Mouse (Mus musculus) neural tube, embryonic 12.5 days (tissue): Measurements from ENCODE around the gene Yme1l1. TPM values are rescaled to one million over a fixed set of nuclear protein-coding genes. Genes with fewer than 3 reads are reported as not detected.
A peak's percentile ranks its signal among the peaks of the same experiment; 100 is the strongest.

Source experiments
- ATAC-seq: fragments of 200-750 bp; cut with Nextera tagmentation; 2 replicates; pipeline ENCODE4 v1.8.0; 2017; ENCODE audit warnings: low read depth, mild to moderate bottlenecking, moderate TSS enrichment, moderate library complexity; ENCODE audit not compliant: low FRiP score
- H3K27ac ChIP-seq: fragments of 300-500 bp; sonication (generic); 2 replicates; pipeline ENCODE4 v1.5.1; 2016
- H3K27me3 ChIP-seq: fragments of 300-500 bp; sonication (generic); replicated peaks from 2 replicates; pipeline ENCODE4 v1.6.1; 2016; ENCODE audit warnings: mild to moderate bottlenecking
- H3K36me3 ChIP-seq: fragments of 300-500 bp; sonication (generic); 2 replicates; pipeline ENCODE4 v1.6.1; 2016; ENCODE audit warnings: mild to moderate bottlenecking
- H3K4me1 ChIP-seq: fragments of 300-500 bp; sonication (generic); 2 replicates; pipeline ENCODE4 v1.6.1; 2016
- H3K4me2 ChIP-seq: fragments of 300-500 bp; sonication (generic); replicated peaks from 2 replicates; pipeline ENCODE4 v1.6.1; 2016; ENCODE audit warnings: mild to moderate bottlenecking
- H3K4me3 ChIP-seq: fragments of 300-500 bp; sonication (generic); 2 replicates; pipeline ENCODE4 v1.5.1; 2016
- H3K9ac ChIP-seq: fragments of 300-500 bp; sonication (generic); 2 replicates; pipeline ENCODE4 v1.6.1; 2016; ENCODE audit warnings: mild to moderate bottlenecking
- H3K9me3 ChIP-seq: fragments of 300-500 bp; sonication (generic); 2 replicates; pipeline ENCODE4 v1.6.1; 2016; ENCODE audit warnings: mild to moderate bottlenecking
- WGBS: fragments of 180-500 bp; shearing (Covaris S2); methylation state at CpG from one replicate; pipeline ENCODE4 v1.1.7; 2016; 5-methylcytosine and 5-hydroxymethylcytosine counted together
- polyA plus RNA-seq: library from polyadenylated mRNA; unstranded; fragments of >200 nt; fragmentation: Nextera tagmentation; extraction: Ambion mirVana; gene quantifications from 2 replicates; pipeline ENCODE4 v1.2.1, GENCODE M21; 2016

The Yme1l1 gene
- 75.1 and 76.3 TPM in 2 replicates for polyA plus RNA-seq

DNA sequence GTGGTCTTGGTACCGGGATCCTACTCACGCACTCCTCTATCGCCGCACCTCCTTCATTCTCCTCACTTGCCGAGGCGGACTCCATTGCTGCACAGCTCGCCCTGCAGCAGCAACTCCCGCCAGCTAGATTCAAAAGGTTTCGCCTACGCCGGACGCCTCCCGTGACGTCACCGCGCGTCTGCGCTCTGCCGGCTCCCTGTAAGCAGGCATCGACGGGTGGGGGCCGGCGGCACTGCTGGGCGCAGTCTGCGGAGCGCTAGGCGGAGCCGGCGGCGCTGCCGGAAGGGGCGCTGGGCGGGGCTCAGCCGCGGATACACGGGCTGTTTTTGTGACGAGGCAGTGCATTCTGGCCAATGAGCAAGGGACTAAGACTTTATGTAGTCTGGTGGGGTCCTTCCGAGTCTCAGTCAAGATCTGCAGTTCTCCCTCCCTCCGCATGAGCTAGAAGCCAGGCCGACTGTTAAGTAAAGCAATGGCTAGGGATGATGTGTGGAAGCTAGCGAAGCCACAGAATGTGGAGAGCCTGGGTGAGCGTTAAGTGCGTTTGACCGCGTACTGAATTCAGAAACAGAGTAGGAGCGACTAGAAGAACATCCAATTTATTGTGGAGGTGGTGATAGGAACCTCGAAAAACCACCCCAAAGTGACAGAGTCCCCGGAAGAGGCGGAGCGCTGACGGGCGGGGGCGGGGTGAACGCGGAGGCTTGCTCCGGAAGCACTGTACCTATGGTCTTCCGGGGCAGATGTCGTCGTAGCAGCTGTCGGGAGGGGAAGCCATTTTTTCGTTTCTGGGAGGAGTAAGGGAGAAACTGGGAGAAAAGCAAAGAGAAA, at the start of gene Yme1l1, which contains the start of gene Mastl:
TSS of gene Yme1l1 (plus strand) at position 593 of the 831 bp plus-strand sequence.
TSS of gene Mastl (minus strand) at position 248 of the 831 bp plus-strand sequence.
- WGBS = under 1% methylated on average over 61 of the region's 61 CpGs
- peak within 1 kb of the TSS; percentile 76 for H3K4me3 ChIP-seq
- ATAC-seq = peak; percentile 98
- peaks cover 2% of the 10 kb centered on the region; the same call in 1 of the 2 replicates for H3K36me3 ChIP-seq
- peak within 1 kb of the TSS; percentile 82 for H3K4me2 ChIP-seq
- H3K27ac ChIP-seq = peak within 1 kb of the TSS; percentile 96
- H3K9me3 ChIP-seq = no peaks in the 10 kb centered on the region
- H3K9ac ChIP-seq = peak within 1 kb of the TSS; percentile 78
- H3K4me1 ChIP-seq = peaks cover 19% of the 10 kb centered on the region
- no peaks in the 10 kb centered on the region for H3K27me3 ChIP-seq

- Histone ChIP-seq H3K4me2 (no peak overlapping the region), H3K36me3 (peaks cover 14% of the 10 kb centered on the region), H3K9me3 (no peaks in the 10 kb centered on the region), H3K4me3 (no peak overlapping the region), H3K27ac (no peak overlapping the region), H3K4me1 (no peaks in the 10 kb centered on the region), H3K9ac (no peak overlapping the region), H3K27me3 (no peaks in the 10 kb centered on the region)
- no peak for ATAC-seq
These were observed 36.6 kb upstream of the Yme1l1 start for GRCm38 (mm10) chr2:23119573-23119972.

GRCm38 (mm10) chr2:23155199-23155621, 959 bp upstream of the Yme1l1 start:
- peak overlapping the region; percentile 64 for H3K9ac ChIP-seq
- H3K27ac ChIP-seq = no peak overlapping the region
- 7% methylated on average over 5 of the region's 5 CpGs for WGBS
- H3K4me2 ChIP-seq = peak overlapping the region; percentile 82
- H3K36me3 ChIP-seq = peaks cover 3% of the 10 kb centered on the region; the same call in 1 of the 2 replicates
- H3K4me3 ChIP-seq = peak overlapping the region; percentile 76
- H3K27me3 ChIP-seq = no peaks in the 10 kb centered on the region
- peaks cover 19% of the 10 kb centered on the region for H3K4me1 ChIP-seq
- peak; percentile 17 for ATAC-seq
- H3K9me3 ChIP-seq = no peaks in the 10 kb centered on the region

DNA sequence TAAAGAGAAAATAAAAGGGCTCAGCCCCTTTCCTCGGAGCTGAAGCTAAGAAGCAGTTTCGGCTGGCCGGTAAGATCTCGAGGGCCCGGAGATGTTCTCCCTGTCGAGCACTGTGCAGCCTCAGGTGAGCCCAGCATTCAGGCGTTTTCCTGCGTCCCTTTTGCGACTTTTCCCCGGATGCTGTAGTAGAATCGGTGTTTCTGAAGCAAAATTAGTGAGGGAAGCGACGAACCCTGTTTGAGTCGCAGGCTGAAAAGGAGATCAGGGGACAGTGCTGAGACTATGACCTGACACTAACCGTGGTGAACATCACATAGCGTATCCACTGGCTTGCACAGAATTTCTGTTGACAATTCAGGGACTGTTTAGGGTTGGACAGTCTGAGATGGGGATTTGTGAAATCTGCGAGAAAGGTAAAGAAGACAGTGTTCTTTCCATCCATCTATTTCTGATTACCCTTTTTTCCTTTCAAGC, 476 bp downstream of the Yme1l1 start:
- under 1% methylated on average over 17 of the region's 17 CpGs for WGBS
- peaks cover 19% of the 10 kb centered on the region for H3K4me1 ChIP-seq
- H3K36me3 ChIP-seq = peaks cover 4% of the 10 kb centered on the region
- no peaks in the 10 kb centered on the region for H3K27me3 ChIP-seq
- peak overlapping the region; percentile 78 for H3K9ac ChIP-seq
- H3K9me3 ChIP-seq = no peaks in the 10 kb centered on the region
- H3K4me2 ChIP-seq = peak overlapping the region; percentile 82
- ATAC-seq = peak; percentile 35
- peak overlapping the region; percentile 65 for H3K27ac ChIP-seq
- peak overlapping the region; percentile 76 for H3K4me3 ChIP-seq

- H3K27me3 ChIP-seq = no peaks in the 10 kb centered on the region
- no peaks in the 10 kb centered on the region for H3K4me1 ChIP-seq
- no peak overlapping the region for H3K4me2 ChIP-seq
- ATAC-seq = no peak
- no peak overlapping the region for H3K4me3 ChIP-seq
- H3K9me3 ChIP-seq = no peaks in the 10 kb centered on the region
- no peak overlapping the region for H3K27ac ChIP-seq
- H3K9ac ChIP-seq = no peak overlapping the region
- peaks cover 62% of the 10 kb centered on the region for H3K36me3 ChIP-seq
- WGBS = 90% methylated on average over 3 of the region's 3 CpGs
These were observed 16.1 kb downstream of the Yme1l1 start for GRCm38 (mm10) chr2:23172305-23172704.

GRCm38 (mm10) chr2:23194366-23194765, 38.2 kb downstream of the Yme1l1 start:
- Histone ChIP-seq H3K4me2 (no peak overlapping the region), H3K4me3 (no peak overlapping the region), H3K27ac (no peak overlapping the region), H3K9ac (no peak overlapping the region), H3K4me1 (no peaks in the 10 kb centered on the region), H3K9me3 (no peaks in the 10 kb centered on the region), H3K27me3 (no peaks in the 10 kb centered on the region), H3K36me3 (peaks cover 66% of the 10 kb centered on the region)
- 92% methylated on average over 1 of the region's 1 CpGs for WGBS
- no peak for ATAC-seq

GRCm38 (mm10) chr2:23201034-23201433, 44.9 kb downstream of the Yme1l1 start:
- 100% methylated on average over 1 of the region's 1 CpGs for WGBS
- H3K4me2 ChIP-seq = no peak overlapping the region
- no peaks in the 10 kb centered on the region for H3K4me1 ChIP-seq
- no peak overlapping the region for H3K9ac ChIP-seq
- no peak overlapping the region for H3K27ac ChIP-seq
- H3K9me3 ChIP-seq = no peaks in the 10 kb centered on the region
- H3K4me3 ChIP-seq = no peak overlapping the region
- H3K36me3 ChIP-seq = peaks cover 24% of the 10 kb centered on the region
- ATAC-seq = no peak
- H3K27me3 ChIP-seq = no peaks in the 10 kb centered on the region

DNA sequence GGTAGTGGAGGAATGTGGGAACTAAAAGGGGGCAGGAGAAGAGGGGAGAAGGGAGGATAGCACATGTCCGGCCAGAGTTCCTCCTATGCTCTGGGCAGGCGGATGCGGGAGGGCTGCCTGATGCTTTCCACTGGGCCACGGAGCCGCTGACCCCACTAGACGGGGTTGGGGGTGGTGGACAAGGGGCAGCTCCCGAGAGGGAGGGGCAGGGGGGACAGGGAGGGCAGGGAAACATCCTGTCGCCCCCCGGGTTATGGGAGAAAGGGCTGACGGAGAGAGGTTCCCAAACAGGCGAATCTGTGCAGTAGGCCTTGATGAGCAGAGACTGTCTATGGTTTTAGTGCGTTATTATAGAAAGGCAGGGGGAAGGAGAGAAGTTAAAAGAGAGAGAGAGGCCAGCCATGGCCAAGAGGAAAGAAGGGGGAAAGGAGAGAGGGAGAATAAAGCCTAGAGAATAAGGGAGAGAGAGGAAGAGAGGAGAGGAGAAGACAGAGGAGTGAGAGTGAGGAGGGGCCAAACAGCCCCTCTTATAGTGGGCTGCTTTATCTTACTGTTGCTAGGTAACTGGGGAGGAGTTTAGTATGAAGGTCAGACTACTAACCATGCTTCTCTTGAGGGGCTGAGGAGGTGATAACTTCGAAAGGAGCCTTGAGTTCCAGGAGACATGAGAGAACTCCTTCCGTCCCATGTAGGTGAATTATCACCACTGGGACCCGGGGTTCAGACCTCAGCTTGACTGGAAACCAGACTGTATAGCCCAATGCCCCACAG, 46.9 kb downstream of the Yme1l1 start:
- H3K36me3 ChIP-seq = peaks cover 15% of the 10 kb centered on the region
- no peaks in the 10 kb centered on the region for H3K9me3 ChIP-seq
- H3K4me1 ChIP-seq = no peaks in the 10 kb centered on the region
- H3K27ac ChIP-seq = no peak overlapping the region
- ATAC-seq = 0 out of 2 replicates have a peak, but pooled peaks have one; percentile 49
- H3K27me3 ChIP-seq = no peaks in the 10 kb centered on the region
- WGBS = 64% methylated on average over 15 of the region's 15 CpGs
- H3K4me3 ChIP-seq = no peak overlapping the region
- no peak overlapping the region for H3K4me2 ChIP-seq
- H3K9ac ChIP-seq = no peak overlapping the region

GRCm38 (mm10) chr2:23207070-23207526, 50.9 kb downstream of the Yme1l1 start, which contains the start of gene 4931423N10Rik:
Gene 4931423N10Rik, plus strand, starts transcription at chr2:23207476.
- Histone ChIP-seq H3K27me3 (no peaks in the 10 kb centered on the region), H3K27ac (no peak within 1 kb of the TSS), H3K9me3 (no peaks in the 10 kb centered on the region), H3K9ac (no peak within 1 kb of the TSS), H3K4me2 (no peak within 1 kb of the TSS), H3K36me3 (no peaks in the 10 kb centered on the region), H3K4me1 (no peaks in the 10 kb centered on the region), H3K4me3 (no peak within 1 kb of the TSS)
- WGBS = 81% methylated on average over 15 of the region's 15 CpGs
- no peak for ATAC-seq

GRCm38 (mm10) chr2:23213661-23214060, 57.5 kb downstream of the Yme1l1 start:
- H3K36me3 ChIP-seq = no peaks in the 10 kb centered on the region
- H3K4me3 ChIP-seq = no peak overlapping the region
- H3K9ac ChIP-seq = no peak overlapping the region
- H3K4me2 ChIP-seq = no peak overlapping the region
- 78% methylated on average over 5 of the region's 5 CpGs for WGBS
- no peak overlapping the region for H3K27ac ChIP-seq
- no peaks in the 10 kb centered on the region for H3K9me3 ChIP-seq
- H3K4me1 ChIP-seq = no peaks in the 10 kb centered on the region
- no peaks in the 10 kb centered on the region for H3K27me3 ChIP-seq
- no peak for ATAC-seq

DNA sequence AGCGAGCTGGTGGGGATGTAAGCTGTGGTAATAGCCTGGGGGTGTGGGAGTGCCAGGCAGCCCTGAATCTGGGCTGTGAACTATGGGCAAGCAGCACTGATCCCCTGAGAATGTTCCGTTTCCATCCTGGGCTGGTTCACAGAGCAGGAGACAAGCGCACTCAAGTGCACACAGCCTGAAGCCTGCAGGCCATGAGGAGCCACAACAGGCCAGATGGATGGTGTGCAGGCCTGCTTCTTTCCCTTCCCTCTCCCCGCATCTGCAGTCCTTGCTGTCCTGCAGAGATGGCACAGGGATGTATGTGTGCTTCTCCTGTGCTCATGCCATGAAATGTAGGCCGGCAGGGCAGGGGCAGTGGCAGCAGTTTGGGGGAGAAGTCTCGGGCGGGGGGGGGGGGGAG, 69.0 kb downstream of the Yme1l1 start:
- no peak overlapping the region for H3K4me3 ChIP-seq
- H3K27me3 ChIP-seq = no peaks in the 10 kb centered on the region
- H3K4me2 ChIP-seq = no peak overlapping the region
- ATAC-seq = no peak
- H3K4me1 ChIP-seq = no peaks in the 10 kb centered on the region
- no peak overlapping the region for H3K27ac ChIP-seq
- H3K9ac ChIP-seq = no peak overlapping the region
- 68% methylated on average over 6 of the region's 7 CpGs for WGBS
- no peaks in the 10 kb centered on the region for H3K9me3 ChIP-seq
- no peaks in the 10 kb centered on the region for H3K36me3 ChIP-seq

DNA sequence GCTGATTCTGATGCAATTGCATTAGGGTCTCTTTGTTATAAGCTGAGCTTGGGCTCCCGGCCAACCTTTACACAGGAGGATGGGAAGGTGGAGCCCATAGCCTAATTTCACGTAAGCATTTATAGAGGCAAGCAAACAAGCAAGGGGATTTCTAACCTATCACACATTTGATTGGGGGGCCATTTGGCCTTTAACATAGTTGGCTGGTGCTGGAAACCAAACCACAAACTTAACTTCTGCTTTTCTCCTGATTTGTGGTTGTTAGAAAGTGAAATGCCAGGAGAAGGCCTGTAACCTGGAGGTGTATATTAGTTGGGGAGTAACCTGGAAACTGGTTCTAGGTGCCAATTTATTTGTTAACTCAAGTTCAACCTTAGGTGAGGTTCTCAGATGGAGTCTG, 72.3 kb downstream of the Yme1l1 start:
- Histone ChIP-seq H3K4me2 (no peak overlapping the region), H3K4me3 (no peak overlapping the region), H3K4me1 (no peaks in the 10 kb centered on the region), H3K9ac (no peak overlapping the region), H3K27me3 (no peaks in the 10 kb centered on the region), H3K36me3 (no peaks in the 10 kb centered on the region), H3K9me3 (no peaks in the 10 kb centered on the region), H3K27ac (no peak overlapping the region)
- no peak for ATAC-seq
- whole genome bisulfite sequencing = 78% methylated on average over 2 of the region's 2 CpGs
